Mouse (Mus musculus): ENCODE data around the gene Agbl3.

The Agbl3 gene

DNA sequence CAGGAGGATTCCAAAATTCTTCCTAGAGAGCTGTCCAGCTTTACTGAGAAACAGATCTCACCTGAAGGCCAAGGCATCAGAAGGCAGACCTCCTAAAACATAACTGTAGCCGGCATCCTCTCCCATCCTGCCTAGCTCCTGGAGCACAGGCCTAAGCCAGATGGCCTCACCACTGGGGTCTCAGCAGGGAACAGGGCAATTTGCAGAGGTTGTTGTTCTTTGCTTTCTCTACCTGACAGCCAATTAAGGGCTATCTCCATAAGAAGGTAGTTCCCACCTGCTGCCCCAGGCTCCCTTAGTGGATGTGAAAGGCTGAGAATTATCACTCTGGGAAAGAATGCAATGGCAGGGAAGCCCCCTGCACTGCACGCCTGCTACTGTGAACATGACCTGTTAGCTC, 120.8 kb downstream of the Agbl3 start:
- no peak for DNase-seq (ENCODE audit: low read depth, low spot score)

GRCm38 (mm10) chr6:34901911-34902444, 121.7 kb downstream of the Agbl3 start:
- no peaks in the 10 kb centered on the region for H3K36me3 ChIP-seq (ENCODE audit: control insufficient read depth, insufficient read depth, low read length, poor library complexity, severe bottlenecking)
- no peaks in the 10 kb centered on the region for H3K27me3 ChIP-seq (ENCODE audit: control insufficient read depth, insufficient read depth, low read length, poor library complexity, severe bottlenecking)
- peak; percentile 84 for DNase-seq (ENCODE audit: low read depth, low spot score)

More for the DNA sequence above, 120.8 kb downstream of the Agbl3 start:
- Histone ChIP-seq H3K36me3 (ENCODE audit: control insufficient read depth, insufficient read depth, low read length, poor library complexity, severe bottlenecking) (no peaks in the 10 kb centered on the region; the same call in 1 of the 2 replicates), H3K27me3 (ENCODE audit: control insufficient read depth, insufficient read depth, low read length, poor library complexity, severe bottlenecking) (no peaks in the 10 kb centered on the region)

DNA sequence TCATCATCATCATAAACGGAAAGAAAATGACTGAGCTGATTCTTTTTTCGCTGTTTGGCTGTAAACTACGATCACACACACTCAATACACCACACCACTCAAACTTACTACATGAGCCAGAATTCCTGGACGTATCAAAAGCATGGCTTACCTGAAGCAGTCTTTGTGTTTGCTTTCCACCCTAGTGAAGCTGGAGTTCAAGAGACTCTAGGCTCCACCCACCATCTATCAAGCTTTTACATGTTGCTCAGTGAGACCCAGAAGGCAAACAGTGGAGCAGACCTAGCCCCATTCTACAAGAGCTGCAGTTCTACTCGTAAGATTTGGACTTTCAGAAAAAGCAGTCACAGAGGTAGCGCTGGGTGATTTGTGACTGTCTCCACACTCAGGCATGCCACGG, 122.3 kb downstream of the Agbl3 start:
- DNase-seq (ENCODE audit: low read depth, low spot score): peak; percentile 20
- H3K36me3 ChIP-seq (ENCODE audit: control insufficient read depth, insufficient read depth, low read length, poor library complexity, severe bottlenecking): no peaks in the 10 kb centered on the region
- H3K27me3 ChIP-seq (ENCODE audit: control insufficient read depth, insufficient read depth, low read length, poor library complexity, severe bottlenecking): no peaks in the 10 kb centered on the region

- DNase-seq (ENCODE audit: low read depth, low spot score): no peak
- Histone ChIP-seq H3K36me3 (ENCODE audit: control insufficient read depth, insufficient read depth, low read length, poor library complexity, severe bottlenecking) (peaks cover 3% of the 10 kb centered on the region), H3K27me3 (ENCODE audit: control insufficient read depth, insufficient read depth, low read length, poor library complexity, severe bottlenecking) (no peaks in the 10 kb centered on the region)
Observed at GRCm38 (mm10) chr6:34903441-34903840, 123.2 kb downstream of the Agbl3 start.

- Histone ChIP-seq H3K36me3 (ENCODE audit: control insufficient read depth, insufficient read depth, low read length, poor library complexity, severe bottlenecking) (peaks cover 3% of the 10 kb centered on the region), H3K27me3 (ENCODE audit: control insufficient read depth, insufficient read depth, low read length, poor library complexity, severe bottlenecking) (no peaks in the 10 kb centered on the region)
- DNase-seq (ENCODE audit: low read depth, low spot score): no peak
Observed at GRCm38 (mm10) chr6:34903851-34904250, 123.6 kb downstream of the Agbl3 start.

- Histone ChIP-seq H3K36me3 (ENCODE audit: control insufficient read depth, insufficient read depth, low read length, poor library complexity, severe bottlenecking) (peaks cover 3% of the 10 kb centered on the region), H3K27me3 (ENCODE audit: control insufficient read depth, insufficient read depth, low read length, poor library complexity, severe bottlenecking) (no peaks in the 10 kb centered on the region)
- DNase-seq (ENCODE audit: low read depth, low spot score): no peak
Observed at GRCm38 (mm10) chr6:34904361-34904760, 124.1 kb downstream of the Agbl3 start.

- DNase-seq (ENCODE audit: low read depth, low spot score): no peak
- peaks cover 3% of the 10 kb centered on the region for H3K36me3 ChIP-seq (ENCODE audit: control insufficient read depth, insufficient read depth, low read length, poor library complexity, severe bottlenecking)
- no peaks in the 10 kb centered on the region for H3K27me3 ChIP-seq (ENCODE audit: control insufficient read depth, insufficient read depth, low read length, poor library complexity, severe bottlenecking)
Observed at GRCm38 (mm10) chr6:34906125-34906524, 125.9 kb downstream of the Agbl3 start.

DNA sequence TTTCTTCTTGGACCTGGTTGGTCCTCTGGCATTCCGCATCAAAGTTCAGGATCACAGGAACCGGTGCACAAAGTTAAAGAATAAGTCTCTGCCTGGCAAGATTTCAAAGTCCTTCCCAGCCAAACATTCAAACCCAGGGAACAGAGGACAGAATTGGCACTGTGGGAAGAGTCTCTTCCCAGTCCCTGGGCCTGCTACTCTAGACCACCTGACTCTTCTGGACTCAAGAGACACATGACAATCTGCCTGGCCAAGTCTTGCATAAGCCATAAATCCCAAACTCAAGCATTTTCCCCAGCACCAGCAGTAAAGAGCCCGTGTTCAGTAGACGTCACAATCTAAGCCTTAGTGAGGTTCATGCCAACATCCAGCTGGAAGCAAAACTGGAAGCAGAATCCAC, 126.4 kb downstream of the Agbl3 start:
- Histone ChIP-seq H3K36me3 (ENCODE audit: control insufficient read depth, insufficient read depth, low read length, poor library complexity, severe bottlenecking) (peaks cover 3% of the 10 kb centered on the region), H3K27me3 (ENCODE audit: control insufficient read depth, insufficient read depth, low read length, poor library complexity, severe bottlenecking) (no peaks in the 10 kb centered on the region)
- no peak for DNase-seq (ENCODE audit: low read depth, low spot score)

DNA sequence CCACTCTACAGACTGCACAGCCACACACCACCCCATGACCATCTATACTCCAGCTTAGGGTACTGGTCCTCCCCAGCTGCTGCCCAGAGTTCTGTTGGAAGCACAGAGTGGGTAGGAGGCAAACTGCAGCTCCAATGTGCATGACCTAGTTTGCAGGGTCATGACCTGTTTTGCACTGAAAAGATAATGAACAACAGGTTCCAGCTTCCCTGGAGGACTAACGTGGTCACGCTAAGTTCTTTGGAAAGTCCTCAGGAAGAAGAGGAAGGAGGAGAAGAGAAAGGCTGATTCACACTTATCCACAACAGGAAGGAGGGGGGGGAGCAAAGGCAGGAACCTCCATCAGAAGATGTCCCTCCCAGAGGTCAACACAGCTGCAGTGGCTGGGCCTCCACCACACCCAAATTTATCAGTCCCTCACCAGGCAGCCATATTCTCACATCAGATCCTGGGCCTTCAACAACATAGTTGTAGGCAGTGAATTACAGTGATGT, 126.9 kb downstream of the Agbl3 start:
- DNase-seq (ENCODE audit: low read depth, low spot score): no peak
- Histone ChIP-seq H3K36me3 (ENCODE audit: control insufficient read depth, insufficient read depth, low read length, poor library complexity, severe bottlenecking) (peaks cover 3% of the 10 kb centered on the region), H3K27me3 (ENCODE audit: control insufficient read depth, insufficient read depth, low read length, poor library complexity, severe bottlenecking) (no peaks in the 10 kb centered on the region)

DNA sequence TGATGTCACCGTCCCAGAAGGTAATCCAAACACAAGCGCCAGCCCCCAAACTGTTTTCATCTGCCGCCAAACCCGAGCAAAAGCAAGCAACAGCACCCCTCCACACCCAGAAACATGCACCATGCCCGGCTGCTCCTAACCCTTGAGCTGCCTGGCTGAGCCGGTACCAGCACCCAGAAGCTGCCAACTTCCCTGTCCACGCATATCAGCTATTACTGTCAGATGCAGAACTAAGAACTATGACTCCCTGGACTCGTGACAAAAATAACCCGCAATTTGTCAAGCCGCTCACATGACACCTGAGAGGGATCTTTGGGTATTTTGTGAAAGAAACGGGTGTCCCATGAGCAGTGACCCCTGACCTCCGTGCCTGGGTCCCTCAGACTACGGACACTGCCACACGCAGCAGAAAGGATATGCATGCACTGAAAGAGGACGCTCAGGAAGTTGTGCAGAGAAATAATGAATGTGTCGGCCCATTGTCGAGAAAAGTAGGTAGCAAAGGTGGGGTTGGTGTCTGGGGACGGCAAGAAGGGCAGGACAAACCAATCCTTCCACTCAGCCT, 127.5 kb downstream of the Agbl3 start:
- no peak for DNase-seq (ENCODE audit: low read depth, low spot score)
- peaks cover 3% of the 10 kb centered on the region for H3K36me3 ChIP-seq (ENCODE audit: control insufficient read depth, insufficient read depth, low read length, poor library complexity, severe bottlenecking)
- H3K27me3 ChIP-seq (ENCODE audit: control insufficient read depth, insufficient read depth, low read length, poor library complexity, severe bottlenecking): no peaks in the 10 kb centered on the region
